In the genomic region with DNA sequence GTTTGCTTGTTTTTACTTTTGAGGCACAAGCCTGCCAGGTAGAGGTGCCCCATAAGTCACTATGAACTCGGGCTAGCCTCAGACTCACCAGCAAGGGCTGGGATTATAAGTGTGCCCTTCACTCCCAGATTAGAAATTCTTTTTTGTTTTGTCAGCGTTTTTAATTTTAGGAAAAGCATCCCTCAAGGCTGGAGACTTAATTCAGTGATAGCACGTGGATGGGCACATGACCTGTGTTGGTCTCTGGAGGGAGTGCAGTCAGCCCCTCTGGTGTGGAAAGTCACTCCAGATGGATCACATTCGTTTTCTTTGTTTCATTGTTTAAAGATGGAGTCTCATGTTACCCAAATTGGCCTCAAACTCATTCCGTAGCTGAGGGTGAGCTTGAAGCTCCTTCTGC, we compare ENCODE assay signal across 30 mouse cellular contexts.
"Had no signal": no experiment of that assay in that cellular context is flagged by ENCODE, and none has a peak within 500 bp of the region (broad histone marks: within the 10 kb centered on the region; RNA-seq: fewer than 3 reads in every experiment).

No protein-coding gene starts in this region.

- H3K27ac ChIP-seq: heart, embryonic 10.5 days; heart, embryonic 13.5 days; heart, embryonic 15.5 days; hindbrain, embryonic 10.5 days; hindbrain, embryonic 12.5 days; hindbrain, embryonic 13.5 days; hindbrain, embryonic 14.5 days; hindbrain, embryonic 15.5 days; hindbrain, postnatal 0 days; intestine, embryonic 15.5 days; kidney, embryonic 15.5 days; kidney, postnatal 0 days; layer of hippocampus, adult 2 months; left cerebral cortex, adult 2 months had no signal

- H3K4me2 ChIP-seq: heart, embryonic 11.5 days; heart, embryonic 12.5 days; heart, embryonic 13.5 days; heart, embryonic 15.5 days; hindbrain, embryonic 12.5 days; hindbrain, embryonic 13.5 days; hindbrain, embryonic 14.5 days; hindbrain, embryonic 15.5 days; intestine, embryonic 15.5 days; kidney, embryonic 15.5 days had no signal

- H3K36me3 ChIP-seq: heart, embryonic 10.5 days; heart, embryonic 12.5 days; heart, embryonic 15.5 days; hindbrain, embryonic 10.5 days; hindbrain, embryonic 12.5 days; hindbrain, embryonic 13.5 days; hindbrain, embryonic 15.5 days had no signal

- DNase-seq: heart, postnatal 10 days; heart, postnatal 14 days; heart, postnatal 4 days; kidney, adult 11 months; kidney, adult 18-20 months; kidney, adult 8-10 months; kidney, adult 9 months; kidney, postnatal 10 days; kidney, postnatal 14 days; kidney, postnatal 25 days; kidney, postnatal 36 days; kidney, postnatal 4 days; layer of hippocampus, adult 9-11 months; layer of hippocampus, postnatal 36 days had no signal

- H3K9ac ChIP-seq: heart, embryonic 12.5 days; heart, embryonic 13.5 days; heart, embryonic 15.5 days; hindbrain, embryonic 12.5 days; hindbrain, embryonic 13.5 days; hindbrain, embryonic 14.5 days; hindbrain, embryonic 15.5 days; intestine, embryonic 15.5 days; kidney, embryonic 15.5 days had no signal

- H3K4me3 ChIP-seq: heart, embryonic 10.5 days; heart, embryonic 12.5 days; heart, embryonic 13.5 days; heart, embryonic 15.5 days; hindbrain, embryonic 10.5 days; hindbrain, embryonic 12.5 days; hindbrain, embryonic 13.5 days; hindbrain, embryonic 15.5 days; intestine, embryonic 15.5 days; kidney, embryonic 15.5 days; layer of hippocampus, adult 2 months; left cerebral cortex, adult 2 months had no signal

- H3K27me3 ChIP-seq: heart, embryonic 12.5 days; heart, embryonic 13.5 days; heart, embryonic 15.5 days; hindbrain, embryonic 12.5 days; hindbrain, embryonic 13.5 days; hindbrain, embryonic 15.5 days; intestine, embryonic 15.5 days; kidney, embryonic 15.5 days had no signal

- H3K4me1 ChIP-seq: heart, embryonic 12.5 days; heart, embryonic 15.5 days; hindbrain, embryonic 10.5 days; hindbrain, embryonic 12.5 days; hindbrain, embryonic 13.5 days; intestine, embryonic 15.5 days; kidney, embryonic 15.5 days had no signal

- H3K9me3 ChIP-seq: heart, embryonic 10.5 days; heart, embryonic 12.5 days; heart, embryonic 13.5 days; heart, embryonic 15.5 days; hindbrain, embryonic 10.5 days; hindbrain, embryonic 12.5 days; hindbrain, embryonic 13.5 days; hindbrain, embryonic 15.5 days; intestine, embryonic 15.5 days; kidney, embryonic 15.5 days had no signal
